Mouse (Mus musculus) adrenal gland, postnatal 14 days (tissue): ENCODE data around the gene Slc22a21. TPM values are rescaled to one million over a fixed set of nuclear protein-coding genes. Genes with fewer than 3 reads are reported as not detected.
"Not testable (repeated sequence)": the region's sequence is repeated elsewhere in the genome, so short reads cannot be mapped to it uniquely, and the experiment has no call there.

Experiments used
- DNase-seq: peaks from one replicate; pipeline ENCODE4 v3.0.0; 2021; ENCODE audit warnings: mixed read lengths
- long read RNA-seq, 2 experiments: library from polyadenylated mRNA; stranded (forward); transcript quantifications; one replicate each; pipeline ENCODE4 v2.0.0; 2021
- total RNA-seq: library from RNA; stranded (reverse); gene quantifications from 2 replicates; pipeline ENCODE4 v1.2.3, GENCODE M21; 2021

The Slc22a21 gene
- total RNA-seq: 4.6 and 5.7 TPM in 2 replicates
- long read RNA-seq, experiment 1, partial matches to known transcripts: 0 of 7 reads
- long read RNA-seq, experiment 1, other reads (novel, unspliced or antisense): 7 of 7 reads
- long read RNA-seq, experiment 2, partial matches to known transcripts: 0 of 3 reads
- long read RNA-seq, experiment 2, other reads (novel, unspliced or antisense): 3 of 3 reads

DNA sequence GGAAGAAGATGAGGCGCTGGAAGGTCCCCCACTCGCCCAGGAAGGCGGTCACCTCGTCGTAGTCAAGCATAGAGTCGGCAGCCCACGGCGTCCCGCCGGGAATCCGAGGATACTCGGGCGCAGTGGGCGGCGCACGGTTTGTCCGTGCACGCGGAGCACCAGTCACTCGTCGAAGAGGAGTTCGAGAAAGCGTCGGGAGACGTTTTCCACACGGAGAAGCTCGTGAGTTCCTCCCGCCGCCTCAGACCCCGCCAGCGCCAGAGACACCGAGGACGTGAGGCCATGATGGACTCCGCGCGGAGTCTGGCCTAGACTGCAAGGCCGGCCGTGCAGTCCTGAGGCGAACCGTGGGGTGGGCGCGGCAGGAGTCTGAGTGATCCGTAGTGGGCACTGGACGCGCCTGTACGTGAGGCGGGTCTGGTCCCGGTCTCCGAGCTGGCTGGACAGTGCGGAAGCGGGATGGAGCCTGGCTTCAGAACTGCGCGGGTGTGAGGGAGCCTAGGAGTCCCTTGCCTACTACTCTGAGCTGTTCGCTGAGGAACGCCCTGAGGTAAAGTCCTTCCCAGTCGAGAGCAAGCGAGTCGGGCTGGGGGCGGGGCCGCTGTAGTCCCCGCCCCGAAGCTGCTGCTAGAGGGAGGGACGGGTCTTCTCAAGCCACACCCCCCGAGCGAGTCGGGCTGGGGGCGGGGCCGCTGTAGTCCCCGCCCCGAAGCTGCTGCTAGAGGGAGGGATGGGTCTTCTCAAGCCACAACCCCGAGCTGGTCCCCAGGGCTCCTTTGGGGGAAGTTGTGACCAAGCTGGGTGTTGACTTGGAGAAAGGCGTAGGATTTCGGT lies at the start of gene Slc22a21:
Slc22a21 (minus strand) TSS at position 545 of the 834 bp plus-strand sequence.
- DNase-seq: peak; percentile 91

GRCm38 (mm10) chr11:54028997-54029396 lies 48.9 kb upstream of the Slc22a21 start:
- no peak for DNase-seq

- DNase-seq: peak; percentile 90
Observed at GRCm38 (mm10) chr11:54028044-54028951, 48.2 kb upstream of the Slc22a21 start, which contains the start of gene Slc22a4. Gene Slc22a4 (minus strand): TSS chr11:54028090.

- peak; percentile 41 for DNase-seq
Observed at GRCm38 (mm10) chr11:54027131-54028043, 47.3 kb upstream of the Slc22a21 start.

DNA sequence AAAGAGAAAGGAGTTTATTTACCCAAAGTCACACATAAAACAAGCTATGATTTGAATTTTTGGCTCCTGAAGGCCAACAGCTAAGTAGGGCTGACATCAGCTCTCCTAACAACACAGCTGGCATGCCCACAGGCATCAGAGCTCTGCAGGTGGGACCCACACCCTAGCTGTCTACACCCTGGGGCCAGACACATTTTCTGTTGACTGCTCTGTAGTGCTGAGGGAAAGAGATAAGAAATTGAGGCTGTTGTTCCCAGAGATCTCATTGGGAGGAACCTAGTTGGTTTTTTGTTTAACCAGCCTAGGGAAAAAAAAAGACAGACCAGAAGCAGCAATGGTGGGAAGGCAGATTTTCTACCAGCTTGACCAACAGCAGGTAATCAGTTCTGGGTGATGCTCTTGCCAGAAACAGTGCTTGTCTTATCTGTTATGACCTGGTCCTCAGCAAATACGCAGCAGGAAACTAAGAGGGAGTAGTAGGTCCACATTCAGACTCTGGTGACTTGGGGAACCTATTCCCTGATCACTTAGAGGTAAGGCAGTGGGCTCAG lies 46.4 kb upstream of the Slc22a21 start:
- DNase-seq: no peak

- DNase-seq: no peak
Observed at GRCm38 (mm10) chr11:54021396-54022093, 41.4 kb upstream of the Slc22a21 start.

GRCm38 (mm10) chr11:54018893-54019732 lies 39.0 kb upstream of the Slc22a21 start:
- no peak for DNase-seq

DNA sequence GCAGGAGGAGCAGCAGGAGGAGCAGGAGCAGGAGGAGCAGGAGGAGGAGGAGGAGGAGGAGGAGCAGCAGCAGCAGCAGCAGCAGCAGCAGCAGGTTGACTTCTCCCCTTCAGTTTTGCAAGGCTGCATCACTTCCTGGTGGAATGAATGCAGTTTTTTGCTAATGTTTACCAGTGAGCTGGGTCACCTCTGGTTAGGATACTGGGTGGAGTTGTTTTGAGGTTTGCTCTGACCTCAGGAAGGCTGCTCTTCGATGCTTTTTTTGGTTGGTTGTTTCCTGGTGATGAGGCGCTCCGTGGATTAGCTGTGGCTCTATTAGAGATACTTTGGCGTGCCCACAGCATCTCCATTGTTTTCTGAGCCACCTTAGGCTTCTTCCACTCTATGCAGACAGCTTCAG lies 37.5 kb upstream of the Slc22a21 start:
- no peak for DNase-seq

- no peak for DNase-seq
Observed at GRCm38 (mm10) chr11:54016051-54016450, 35.9 kb upstream of the Slc22a21 start.

GRCm38 (mm10) chr11:54012961-54013360 lies 32.8 kb upstream of the Slc22a21 start:
- no peak for DNase-seq

GRCm38 (mm10) chr11:54011255-54011654 lies 31.1 kb upstream of the Slc22a21 start:
- no peak for DNase-seq

- DNase-seq: peak; percentile 15
Observed at GRCm38 (mm10) chr11:54008416-54008920, 28.3 kb upstream of the Slc22a21 start.

- DNase-seq: no peak
Observed at GRCm38 (mm10) chr11:54007717-54008116, 27.6 kb upstream of the Slc22a21 start.

GRCm38 (mm10) chr11:54006901-54007300 lies 26.8 kb upstream of the Slc22a21 start:
- peak; percentile 63 for DNase-seq

- DNase-seq: not testable (repeated sequence)
Observed at GRCm38 (mm10) chr11:54006362-54006761, 26.2 kb upstream of the Slc22a21 start.

DNA sequence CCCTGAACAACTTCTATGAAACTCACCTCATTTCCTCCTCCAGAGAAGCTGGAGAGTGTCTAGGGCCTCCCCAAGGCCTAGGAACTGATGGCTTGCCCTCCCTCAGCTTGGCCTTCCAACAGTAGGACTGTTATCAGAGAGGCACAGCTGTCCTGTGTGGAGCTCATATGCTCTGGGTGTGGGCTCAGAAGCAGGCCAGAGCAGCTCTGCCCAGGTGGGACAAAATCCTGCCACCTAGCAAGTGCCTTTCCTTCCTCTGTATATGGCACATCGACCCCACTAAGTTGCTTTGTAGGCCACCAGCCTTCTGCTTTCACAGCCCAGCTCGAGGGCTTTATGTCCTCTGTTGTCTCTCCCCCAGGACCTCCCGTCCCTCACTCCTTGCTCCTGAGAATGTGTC lies 24.6 kb upstream of the Slc22a21 start:
- no peak for DNase-seq

GRCm38 (mm10) chr11:54004221-54004620 lies 24.1 kb upstream of the Slc22a21 start:
- DNase-seq: peak; percentile 20

DNA sequence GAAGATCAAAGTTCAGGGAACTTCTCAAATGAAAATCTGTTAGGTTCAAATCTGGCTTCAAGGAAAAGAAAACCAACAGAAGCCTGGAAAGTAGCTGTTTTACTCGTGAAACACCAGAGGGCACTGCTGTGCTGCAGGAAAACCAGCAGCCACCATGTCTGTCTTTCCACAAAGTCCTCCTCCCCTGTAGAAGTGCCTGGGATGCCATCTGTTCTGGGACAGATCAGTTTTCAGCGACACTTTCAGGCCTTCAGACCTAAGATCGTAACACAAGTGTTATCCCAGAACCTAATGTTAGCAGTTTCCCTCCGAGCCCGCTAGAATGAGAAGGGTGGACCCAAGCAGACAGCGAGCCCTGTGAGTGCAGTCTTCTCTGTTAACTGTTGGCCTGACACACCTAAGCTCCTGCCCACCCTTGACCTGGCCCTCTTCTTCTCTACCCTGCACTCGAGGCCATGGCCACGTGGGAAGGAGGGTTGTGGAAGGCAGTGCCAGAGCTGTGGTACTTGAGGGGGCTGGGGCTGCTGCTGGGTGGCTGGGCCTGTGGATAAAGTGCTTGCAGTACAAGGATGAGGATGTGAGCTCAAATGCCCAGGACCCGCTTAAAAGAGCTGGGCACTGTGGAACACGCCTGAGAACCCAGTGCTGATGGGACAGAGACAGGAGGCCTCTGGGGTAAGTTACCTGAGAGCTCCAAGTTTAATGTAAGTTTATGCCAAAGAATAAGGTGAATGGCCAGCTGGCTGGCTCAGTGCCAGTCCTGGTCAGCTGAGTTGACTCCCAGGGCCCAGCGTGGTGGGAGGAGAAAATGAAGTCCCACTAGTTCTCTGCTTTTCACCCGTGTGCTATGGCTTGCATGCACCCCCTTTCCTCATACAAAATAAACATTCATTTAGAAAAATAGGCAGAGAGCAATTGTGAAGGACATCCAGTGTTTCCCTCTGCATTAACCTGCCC lies 22.9 kb upstream of the Slc22a21 start:
- DNase-seq: peak; percentile 75
